Mouse (Mus musculus): ENCODE results near the gene Rps6ka2. TPM values are rescaled to one million over a fixed set of nuclear protein-coding genes. Genes with fewer than 3 reads are reported as not detected.
"Not testable (repeated sequence)": the region's sequence is repeated elsewhere in the genome, so short reads cannot be mapped to it uniquely, and the experiment has no call there.

The Rps6ka2 gene
- total RNA-seq, 2 experiments from 2014 or later = 93.6 to 103 TPM

DNA sequence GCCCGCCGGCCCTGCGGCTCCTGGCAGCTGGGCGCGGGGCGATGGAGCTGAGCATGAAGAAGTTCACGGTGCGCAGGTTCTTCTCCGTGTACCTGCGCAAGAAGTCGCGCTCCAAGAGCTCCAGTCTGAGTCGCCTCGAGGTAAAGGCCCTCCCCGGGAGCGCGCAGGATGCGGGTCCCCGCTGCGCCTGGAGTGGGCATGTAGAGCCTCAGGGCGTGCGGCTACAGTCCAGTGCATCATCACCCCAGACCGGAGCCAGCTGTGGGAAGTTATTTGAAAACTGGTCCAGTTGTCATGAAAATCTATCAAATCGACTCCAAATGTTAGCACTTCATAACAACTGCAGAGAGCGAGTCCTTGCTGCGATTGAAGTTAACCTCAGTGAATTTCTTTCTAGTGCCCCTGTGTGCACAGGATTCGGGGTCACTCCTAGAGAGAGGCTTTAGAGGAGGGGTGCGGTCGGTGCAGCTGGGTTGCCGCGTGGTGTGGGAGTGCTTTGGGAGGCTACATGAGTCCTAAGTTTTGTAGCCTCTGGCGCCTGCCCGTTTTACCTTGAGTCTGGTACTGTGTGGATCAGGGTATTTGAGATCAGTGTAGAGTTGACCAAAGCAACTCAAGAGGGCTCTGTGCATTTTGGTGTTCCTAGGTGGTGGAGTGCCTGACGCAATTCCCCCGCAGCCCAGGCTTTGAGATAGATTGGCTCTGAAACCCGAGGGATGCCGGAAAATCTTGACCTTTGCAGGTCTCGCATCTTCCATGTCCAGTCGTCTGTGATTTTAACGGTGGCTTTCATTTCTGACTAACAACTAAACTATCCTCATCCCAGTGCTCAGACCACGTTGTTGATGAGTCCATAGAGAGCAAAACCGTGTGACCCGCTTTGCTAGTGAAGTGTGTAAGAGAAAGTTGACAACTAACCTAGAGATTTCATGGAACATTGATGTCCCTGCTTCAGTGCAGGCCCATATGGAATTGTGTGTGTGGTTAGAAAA lies 685 bp downstream of the Rps6ka2 start:
- no peak for DNase-seq (ENCODE audit: low spot score)

- peak; percentile 39 for DNase-seq (ENCODE audit: low spot score)
These were observed 3.6 kb downstream of the Rps6ka2 start for GRCm38 (mm10) chr17:7173331-7174028.

DNA sequence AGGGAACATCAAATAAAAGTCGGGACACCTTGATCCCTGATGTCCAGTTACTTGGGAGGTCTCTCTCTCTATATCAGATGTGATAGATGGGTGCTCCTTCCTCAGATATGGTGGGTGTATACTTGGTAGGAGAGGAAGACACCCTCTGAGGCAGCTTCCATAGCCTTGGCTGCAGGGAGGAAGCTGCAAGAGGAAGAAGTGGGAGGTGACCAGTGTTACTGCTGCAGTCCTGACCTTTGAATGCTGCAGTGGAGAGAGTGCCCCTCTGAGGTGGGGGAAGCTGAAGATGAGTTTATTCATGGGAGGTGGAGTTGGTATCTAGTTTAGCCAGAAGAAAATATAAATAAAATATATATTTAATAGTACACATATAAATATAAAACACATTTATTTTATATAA lies 5.4 kb downstream of the Rps6ka2 start:
- no peak for DNase-seq (ENCODE audit: low spot score)

- no peak for DNase-seq (ENCODE audit: low spot score)
These were observed 6.5 kb downstream of the Rps6ka2 start for GRCm38 (mm10) chr17:7176394-7176793.

GRCm38 (mm10) chr17:7178196-7178595 lies 8.3 kb downstream of the Rps6ka2 start:
- no peak for DNase-seq (ENCODE audit: low spot score)

GRCm38 (mm10) chr17:7182187-7182586 lies 12.3 kb downstream of the Rps6ka2 start:
- DNase-seq (ENCODE audit: low spot score) = no peak

- DNase-seq (ENCODE audit: low spot score) = not testable (repeated sequence)
These were observed 17.1 kb downstream of the Rps6ka2 start for GRCm38 (mm10) chr17:7187037-7187436.

DNA sequence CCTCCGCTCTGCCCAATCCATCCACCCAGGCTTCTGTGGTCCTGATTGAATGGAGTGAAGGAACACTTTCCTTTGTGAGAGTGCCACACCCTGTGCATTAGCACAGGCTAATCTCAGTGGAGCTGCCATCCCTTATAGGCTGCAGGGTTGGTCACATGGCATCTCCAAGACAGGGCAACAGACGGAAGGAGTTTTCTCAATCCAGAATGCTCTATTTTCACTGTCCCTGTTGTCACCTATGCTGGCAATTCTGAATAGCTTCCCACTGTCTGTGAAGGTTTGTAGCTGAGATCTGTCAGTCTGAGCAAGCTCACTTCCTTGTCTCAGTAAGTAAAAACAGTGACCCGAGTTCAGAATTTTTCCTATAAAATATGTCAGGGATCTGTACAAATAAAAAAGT lies 19.5 kb downstream of the Rps6ka2 start:
- no peak for DNase-seq (ENCODE audit: low spot score)

DNA sequence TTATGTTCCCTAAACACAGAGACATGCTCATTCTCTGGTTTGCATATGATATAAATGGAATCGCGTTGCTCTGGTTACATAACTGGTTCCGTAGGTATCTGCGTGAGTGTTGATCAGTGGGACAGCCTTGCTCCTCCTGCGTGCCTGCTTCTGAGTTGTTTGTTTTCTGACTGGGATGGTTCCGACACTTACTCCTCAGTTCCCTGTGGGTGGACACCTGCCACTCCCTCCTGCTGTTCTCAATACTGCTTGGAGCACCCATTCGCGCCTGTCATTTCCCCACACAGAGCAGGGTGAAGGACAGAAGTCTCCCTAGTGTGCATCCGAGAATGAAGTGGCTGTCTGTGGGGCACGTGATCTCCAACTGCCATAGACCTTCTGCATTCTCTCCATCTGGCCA lies 20.1 kb downstream of the Rps6ka2 start:
- no peak for DNase-seq (ENCODE audit: low spot score)

GRCm38 (mm10) chr17:7194140-7194840 lies 24.4 kb downstream of the Rps6ka2 start:
- no peak for DNase-seq (ENCODE audit: low spot score)

DNA sequence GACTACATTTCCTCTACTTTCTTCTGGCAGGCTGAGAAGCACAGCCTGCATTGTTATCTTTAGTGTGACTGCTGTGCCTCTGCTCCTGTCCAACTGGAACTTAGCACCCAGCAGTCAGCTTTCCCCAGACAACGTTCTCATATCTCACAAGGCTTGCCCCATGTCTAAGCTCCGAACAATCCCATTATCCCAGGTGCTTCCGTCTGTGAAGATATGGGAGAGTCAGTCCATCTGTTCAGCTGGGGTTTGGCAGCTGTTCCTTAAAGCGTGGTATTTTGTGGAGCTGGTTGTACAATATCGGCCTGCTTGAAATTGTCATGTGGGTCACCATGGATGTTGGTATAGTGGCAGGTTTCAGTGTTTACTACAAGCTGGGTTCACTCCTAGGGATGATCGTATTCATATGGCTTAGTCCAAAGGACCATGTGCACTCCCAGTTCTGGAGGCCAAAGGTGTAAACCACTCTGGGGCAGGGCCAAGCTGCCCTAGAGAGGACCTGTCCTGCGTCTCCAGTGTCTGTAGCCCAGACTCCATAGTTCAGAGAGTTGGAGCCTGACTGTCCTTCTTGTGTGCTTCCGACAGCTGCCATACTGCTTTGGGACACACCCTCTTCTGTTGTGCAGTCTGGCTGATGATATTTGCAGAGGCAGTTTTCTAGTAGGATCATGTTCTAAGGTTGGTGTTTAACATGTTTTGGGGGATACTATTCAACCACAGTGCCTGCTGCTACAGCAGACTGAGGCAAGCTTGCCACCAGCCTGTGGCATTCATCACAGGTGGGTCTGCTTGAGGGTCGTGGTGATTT lies 27.4 kb downstream of the Rps6ka2 start:
- DNase-seq (ENCODE audit: low spot score) = peak; percentile 40

DNA sequence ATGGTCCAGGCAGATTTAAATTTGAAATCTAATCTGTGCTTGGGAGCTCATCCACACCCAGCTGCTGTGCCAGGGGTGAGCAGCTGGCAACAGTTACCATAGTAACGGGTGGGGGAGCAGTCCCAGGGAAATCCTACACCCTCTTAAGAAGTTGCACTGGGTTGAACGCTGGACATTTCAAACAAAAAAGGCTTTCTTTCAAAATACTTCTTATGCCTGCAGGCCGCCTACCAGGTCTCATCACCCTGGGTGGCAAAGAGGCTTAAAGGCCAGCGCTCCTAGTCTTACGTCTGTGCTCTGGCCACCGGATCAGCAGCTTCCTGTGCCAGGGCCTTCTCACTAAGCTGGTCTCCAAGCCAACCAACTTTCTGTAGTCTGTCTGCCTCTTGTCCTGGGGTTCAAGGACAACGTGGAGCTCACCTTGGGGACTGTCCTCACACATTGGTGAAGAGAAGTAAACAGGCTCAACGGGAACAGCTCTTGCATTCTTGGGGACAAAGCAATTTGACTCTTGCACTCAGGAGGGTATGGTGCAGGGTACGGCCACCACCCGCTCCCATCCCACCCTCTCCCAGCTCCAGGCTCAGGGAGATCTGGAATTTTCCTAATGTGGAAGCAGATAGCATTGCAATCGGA lies 35.0 kb downstream of the Rps6ka2 start:
- peak; percentile 50 for DNase-seq (ENCODE audit: low spot score)

DNA sequence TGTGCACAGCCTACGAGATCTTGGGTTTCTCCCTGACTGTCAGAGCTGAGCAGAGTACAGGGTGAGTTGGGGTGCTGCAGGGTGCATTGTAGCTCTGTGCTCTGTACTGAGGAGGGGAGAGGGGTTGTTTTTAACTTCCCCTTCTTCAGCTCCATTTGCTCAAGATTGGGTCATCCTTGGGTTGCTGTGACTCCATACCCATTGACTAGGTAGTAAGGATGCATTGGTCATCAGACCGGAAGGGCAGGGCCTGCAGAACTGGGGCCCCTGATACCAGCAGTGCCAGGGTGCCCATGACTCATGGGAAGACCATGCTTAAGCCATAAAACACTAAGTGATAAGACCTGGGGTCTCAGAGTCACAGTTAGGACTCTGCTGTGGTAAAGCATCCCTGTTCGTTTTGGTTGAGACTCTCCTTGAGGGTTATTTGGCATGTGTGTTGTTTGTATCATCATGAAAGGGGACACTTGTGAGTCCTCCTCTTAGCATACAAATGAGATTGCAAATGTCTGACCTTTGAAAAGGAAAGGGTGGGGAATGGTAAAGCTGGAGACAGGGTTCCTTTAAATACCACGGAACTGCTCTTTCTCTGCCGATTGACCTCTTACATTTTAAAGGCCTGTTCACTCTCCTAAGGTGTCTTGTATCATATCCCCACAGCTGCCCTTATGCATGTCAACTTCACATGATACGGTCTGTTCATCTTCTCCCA lies 36.7 kb downstream of the Rps6ka2 start:
- no peak for DNase-seq (ENCODE audit: low spot score)

- no peak for DNase-seq (ENCODE audit: low spot score)
These were observed 40.7 kb downstream of the Rps6ka2 start for GRCm38 (mm10) chr17:7210648-7211047.

- DNase-seq (ENCODE audit: low spot score) = no peak
These were observed 42.0 kb downstream of the Rps6ka2 start for GRCm38 (mm10) chr17:7211893-7212292.

DNA sequence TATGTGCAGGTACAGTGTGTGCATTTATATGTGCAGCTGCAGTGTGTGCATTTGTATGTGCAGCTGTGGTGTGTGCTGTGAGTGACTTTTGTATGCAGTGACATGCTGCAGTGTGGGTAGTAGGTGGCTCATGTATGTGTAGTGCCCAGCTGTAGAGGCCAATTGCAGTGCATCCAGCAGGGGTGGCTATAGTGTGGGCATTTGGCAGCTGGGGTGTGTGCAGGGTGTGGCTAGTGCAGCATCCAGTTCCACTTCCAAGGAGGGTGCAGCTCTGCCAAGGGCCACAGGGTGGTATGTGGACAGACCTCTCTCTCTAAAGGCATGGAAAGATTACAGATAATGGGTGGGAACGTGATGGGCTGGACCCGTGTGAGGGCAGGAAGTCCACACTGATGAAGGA lies 43.3 kb downstream of the Rps6ka2 start:
- no peak for DNase-seq (ENCODE audit: low spot score)

DNA sequence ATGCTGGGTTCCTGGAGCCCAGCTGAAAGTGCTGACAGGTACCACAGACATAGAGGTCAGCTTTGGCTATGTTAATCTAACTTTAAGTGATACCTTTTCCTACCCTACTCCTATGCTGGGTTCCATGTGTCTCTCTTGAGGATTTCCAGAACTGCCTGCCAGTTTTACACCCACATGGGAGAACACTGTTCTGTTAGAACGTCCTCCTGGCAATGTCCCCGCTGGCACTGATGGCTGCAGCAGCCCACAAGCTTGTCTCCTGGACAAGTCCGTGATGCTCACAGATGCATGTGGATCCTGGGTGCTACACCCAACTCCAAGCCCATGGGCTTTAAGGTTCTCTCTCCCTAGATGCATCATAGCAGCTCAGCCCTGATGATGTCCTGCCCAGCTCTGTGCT lies 44.1 kb downstream of the Rps6ka2 start:
- DNase-seq (ENCODE audit: low spot score) = no peak

GRCm38 (mm10) chr17:7217791-7218329 lies 47.9 kb downstream of the Rps6ka2 start:
- no peak for DNase-seq (ENCODE audit: low spot score)

- no peak for DNase-seq (ENCODE audit: low spot score)
These were observed 48.5 kb downstream of the Rps6ka2 start for GRCm38 (mm10) chr17:7218396-7218795.
